ENCODE assay signal across 8 mouse cellular contexts in genomic region chr7:25217653-25218395, GRCm38 (mm10). TPM values are rescaled to one million over a fixed set of nuclear protein-coding genes. Genes with fewer than 3 reads are reported as not detected.
DNase-seq lines count a peak whose midpoint lies in the region; ATAC-seq and TF ChIP-seq lines count a peak whose summit lies in the region.

No protein-coding gene starts in this region.

- TF ChIP-seq CTCF in gastrocnemius, adult 2 months (IDR thresholded peaks at IDR 0.05): no peak

- no peaks in the 10 kb centered on the region for H3K27me3 ChIP-seq in embryonic facial prominence, embryonic 14.5 days (replicated peaks; ENCODE audit: control insufficient read depth, insufficient read depth, low read length)
- no peaks in the 10 kb centered on the region for H3K27me3 ChIP-seq in limb, embryonic 10.5 days (ENCODE audit: low read depth, poor library complexity, severe bottlenecking)
- no peaks in the 10 kb centered on the region for H3K27me3 ChIP-seq in midbrain, embryonic 11.5 days (ENCODE audit: control insufficient read depth, insufficient read depth, low read length)

- peaks cover 12% of the 10 kb centered on the region; the same call in 1 of the 2 replicates for H3K36me3 ChIP-seq in embryonic facial prominence, embryonic 14.5 days (ENCODE audit: control insufficient read depth, insufficient read depth, low read length)
- peaks cover 11% of the 10 kb centered on the region for H3K36me3 ChIP-seq in limb, embryonic 10.5 days
- H3K36me3 ChIP-seq in midbrain, embryonic 11.5 days (ENCODE audit: control insufficient read depth, insufficient read depth, low read length): peaks cover 2% of the 10 kb centered on the region; the same call in 1 of the 2 replicates

- peak overlapping the region; percentile 92 for H3K4me2 ChIP-seq in embryonic facial prominence, embryonic 14.5 days (ENCODE audit: low read depth, low read length)
- no peak overlapping the region for H3K4me2 ChIP-seq in midbrain, embryonic 11.5 days

- no peaks in the 10 kb centered on the region for H3K9me3 ChIP-seq in embryonic facial prominence, embryonic 14.5 days (ENCODE audit: control insufficient read depth, low read length)
- no peaks in the 10 kb centered on the region for H3K9me3 ChIP-seq in limb, embryonic 10.5 days (replicated peaks)
- H3K9me3 ChIP-seq in midbrain, embryonic 11.5 days (ENCODE audit: control insufficient read depth, low read length): no peaks in the 10 kb centered on the region

- no peak for DNase-seq in gastrocnemius, adult 2 months
- DNase-seq in gastrocnemius, adult 18-20 months (ENCODE audit: low spot score): no peak
- DNase-seq in embryonic facial prominence, embryonic 14.5 days (ENCODE audit: low spot score): no peak
- no peak for DNase-seq in limb, embryonic 10.5 days (ENCODE audit: low spot score)
- peak; percentile 31 for DNase-seq in midbrain, embryonic 11.5 days (ENCODE audit: low spot score, missing footprints)
- DNase-seq in adrenal gland, postnatal 4 days (ENCODE audit: low spot score in 2 of 2): no peak

- intact Hi-C loops in gastrocnemius, adult 2 months (cut with DNase I): no loop called here

- 0 out of 2 replicates have a peak overlapping the region, but pooled peaks have one; percentile 25 for H3K9ac ChIP-seq in embryonic facial prominence, embryonic 14.5 days (ENCODE audit: low read depth, low read length)
- no peak overlapping the region for H3K9ac ChIP-seq in midbrain, embryonic 11.5 days (ENCODE audit: low read length)

- 62% methylated on average over 8 of the region's 12 CpGs for WGBS in embryonic facial prominence, embryonic 14.5 days
- WGBS in limb, embryonic 10.5 days: 60% methylated on average over 12 of the region's 12 CpGs
- WGBS in midbrain, embryonic 11.5 days: 67% methylated on average over 12 of the region's 12 CpGs

- peak overlapping the region; percentile 83; the same call in 1 of the 2 replicates for H3K4me3 ChIP-seq in gastrocnemius, adult 2 months
- H3K4me3 ChIP-seq in embryonic facial prominence, embryonic 14.5 days (ENCODE audit: low read depth, low read length): peak overlapping the region; percentile 63; the same call in 1 of the 2 replicates
- H3K4me3 ChIP-seq in limb, embryonic 10.5 days: peak overlapping the region; percentile 81
- 0 out of 2 replicates have a peak overlapping the region, but pooled peaks have one; percentile 51 for H3K4me3 ChIP-seq in midbrain, embryonic 11.5 days (ENCODE audit: low read depth, low read length)

- no peak for ATAC-seq in embryonic facial prominence, embryonic 14.5 days (ENCODE audit: low read depth)
- no peak for ATAC-seq in midbrain, embryonic 11.5 days (ENCODE audit: low FRiP score)
- ATAC-seq in inflammation-experienced regulatory T-cells, adult 6 months: no peak
- ATAC-seq in cerebellum, adult (ENCODE audit: insufficient number of reproducible peaks, low FRiP score, low TSS enrichment): no peak

- peaks cover 13% of the 10 kb centered on the region for H3K4me1 ChIP-seq in embryonic facial prominence, embryonic 14.5 days (ENCODE audit: control insufficient read depth, insufficient read depth, low read length)
- peaks cover 44% of the 10 kb centered on the region for H3K4me1 ChIP-seq in limb, embryonic 10.5 days
- H3K4me1 ChIP-seq in midbrain, embryonic 11.5 days (ENCODE audit: control insufficient read depth, insufficient read depth, low read length): peaks cover 21% of the 10 kb centered on the region

- 0 out of 2 replicates have a peak overlapping the region, but pooled peaks have one; percentile 95 for H3K27ac ChIP-seq in gastrocnemius, adult 2 months
- H3K27ac ChIP-seq in embryonic facial prominence, embryonic 14.5 days (replicated peaks; ENCODE audit: low read depth, low read length): no peak overlapping the region
- H3K27ac ChIP-seq in limb, embryonic 10.5 days: no peak overlapping the region
- no peak overlapping the region for H3K27ac ChIP-seq in midbrain, embryonic 11.5 days (ENCODE audit: low read depth, low read length)

RNA-seq across cellular contexts. Expression of gene Dedd2, which starts 2.6 kb away (rescaled TPM):
- total RNA-seq in gastrocnemius, adult 2 months (2021): 1 to 10 TPM; 9.3 to 9.4 TPM
- 1 to 10 TPM; 8.3 to 8.4 TPM for total RNA-seq in gastrocnemius, adult 18-20 months (2021)
- 8.3 and 9.4 TPM in 2 replicates for polyA plus RNA-seq in embryonic facial prominence, embryonic 14.5 days (2014; fragmentation: Nextera tagmentation; extraction: Ambion mirVana)
- 10.5 and 11.5 TPM in 2 replicates for polyA plus RNA-seq in limb, embryonic 10.5 days (2016; fragmentation: Nextera tagmentation; extraction: Ambion mirVana)
- 6.9 and 7.7 TPM in 2 replicates for polyA plus RNA-seq in midbrain, embryonic 11.5 days (2014; fragmentation: Nextera tagmentation; extraction: Ambion mirVana)
- polyA plus RNA-seq in inflammation-experienced regulatory T-cells, adult 6 months (2017; shearing (Covaris generic)): 10 to 100 TPM; 24.6 to 26.2 (median 25.0) TPM
- 10 to 100 TPM; 15.6 to 16.4 TPM for total RNA-seq in adrenal gland, postnatal 4 days (2021)

RNA-seq across cellular contexts. Expression of gene Zfp526, which starts 3.4 kb away (rescaled TPM):
- total RNA-seq in gastrocnemius, adult 2 months (2021): 1 to 10 TPM; 5.5 to 6.1 TPM
- 1 to 10 TPM; 4.7 to 5.3 TPM for total RNA-seq in gastrocnemius, adult 18-20 months (2021)
- 4.1 and 4.4 TPM in 2 replicates for polyA plus RNA-seq in embryonic facial prominence, embryonic 14.5 days (2014; fragmentation: Nextera tagmentation; extraction: Ambion mirVana)
- 3.1 and 3.3 TPM in 2 replicates for polyA plus RNA-seq in limb, embryonic 10.5 days (2016; fragmentation: Nextera tagmentation; extraction: Ambion mirVana)
- 2.7 and 3.2 TPM in 2 replicates for polyA plus RNA-seq in midbrain, embryonic 11.5 days (2014; fragmentation: Nextera tagmentation; extraction: Ambion mirVana)
- polyA plus RNA-seq in inflammation-experienced regulatory T-cells, adult 6 months (2017; shearing (Covaris generic)): 1 to 10 TPM; 2.2 to 4.0 (median 2.5) TPM
- total RNA-seq in adrenal gland, postnatal 4 days (2021): 10 to 100 TPM; 15.9 to 16.3 TPM

RNA-seq across cellular contexts. Expression of gene Gsk3a, which starts 19.8 kb away (rescaled TPM):
- total RNA-seq in gastrocnemius, adult 2 months (2021): 10 to 100 TPM; 74.1 to 77.4 TPM
- total RNA-seq in gastrocnemius, adult 18-20 months (2021): 10 to 100 TPM; 83.2 to 83.8 TPM
- 14.3 and 14.8 TPM in 2 replicates for polyA plus RNA-seq in embryonic facial prominence, embryonic 14.5 days (2014; fragmentation: Nextera tagmentation; extraction: Ambion mirVana)
- 11.7 and 12.0 TPM in 2 replicates for polyA plus RNA-seq in limb, embryonic 10.5 days (2016; fragmentation: Nextera tagmentation; extraction: Ambion mirVana)
- 12.8 and 14.6 TPM in 2 replicates for polyA plus RNA-seq in midbrain, embryonic 11.5 days (2014; fragmentation: Nextera tagmentation; extraction: Ambion mirVana)
- 10 to 100 TPM in 1 of 3 experiments, 1 to 10 TPM in 2; 8.5 to 13.3 (median 8.9) TPM for polyA plus RNA-seq in inflammation-experienced regulatory T-cells, adult 6 months (2017; shearing (Covaris generic))
- 10 to 100 TPM; 84.8 to 89.3 TPM for total RNA-seq in adrenal gland, postnatal 4 days (2021)

RNA-seq across cellular contexts. Expression of gene Erf, which starts 32.7 kb away (rescaled TPM):
- 1 to 10 TPM; 5.4 to 7.4 TPM for total RNA-seq in gastrocnemius, adult 2 months (2021)
- 1 to 10 TPM; 5.7 to 7.3 TPM for total RNA-seq in gastrocnemius, adult 18-20 months (2021)
- 23.3 and 26.0 TPM in 2 replicates for polyA plus RNA-seq in embryonic facial prominence, embryonic 14.5 days (2014; fragmentation: Nextera tagmentation; extraction: Ambion mirVana)
- 14.2 and 16.6 TPM in 2 replicates for polyA plus RNA-seq in limb, embryonic 10.5 days (2016; fragmentation: Nextera tagmentation; extraction: Ambion mirVana)
- polyA plus RNA-seq in midbrain, embryonic 11.5 days (2014; fragmentation: Nextera tagmentation; extraction: Ambion mirVana): 11.7 and 13.9 TPM in 2 replicates
- under 1 TPM; 0.34 to 0.70 (median 0.38) TPM for polyA plus RNA-seq in inflammation-experienced regulatory T-cells, adult 6 months (2017; shearing (Covaris generic))
- 10 to 100 TPM; 47.5 to 50.4 TPM for total RNA-seq in adrenal gland, postnatal 4 days (2021)

RNA-seq across cellular contexts. Expression of gene Pou2f2, which starts 38.3 kb away (rescaled TPM):
- total RNA-seq in gastrocnemius, adult 2 months (2021): under 1 TPM; 0.08 to 0.13 TPM
- total RNA-seq in gastrocnemius, adult 18-20 months (2021): under 1 TPM; 0.07 to 0.09 TPM
- 1.5 TPM in 2 replicates for polyA plus RNA-seq in embryonic facial prominence, embryonic 14.5 days (2014; fragmentation: Nextera tagmentation; extraction: Ambion mirVana)
- 3.3 and 4.1 TPM in 2 replicates for polyA plus RNA-seq in limb, embryonic 10.5 days (2016; fragmentation: Nextera tagmentation; extraction: Ambion mirVana)
- polyA plus RNA-seq in midbrain, embryonic 11.5 days (2014; fragmentation: Nextera tagmentation; extraction: Ambion mirVana): 26.6 and 31.3 TPM in 2 replicates
- polyA plus RNA-seq in inflammation-experienced regulatory T-cells, adult 6 months (2017; shearing (Covaris generic)): 10 to 100 TPM; 18.1 to 32.0 (median 30.0) TPM
- total RNA-seq in adrenal gland, postnatal 4 days (2021): 1 to 10 TPM; 3.7 to 4.1 TPM
